Mouse (Mus musculus) lung, adult 2 months (tissue): ENCODE results near the gene Sh3d21.

Experiments used
- CTCF ChIP-seq: fragments of 200-500 bp; IDR thresholded peaks from 2 replicates; pipeline ENCODE4 v1.5.1; 2011; ENCODE audit warnings: mild to moderate bottlenecking, low read length, control low read depth; ENCODE audit not compliant: insufficient read depth
- POLR2A ChIP-seq: fragments of 200-500 bp; IDR thresholded peaks from 2 replicates; pipeline ENCODE4 v1.6.1; 2011; ENCODE audit warnings: low read depth, mild to moderate bottlenecking, control low read depth, low read length, borderline replicate concordance; ENCODE audit errors: extremely low read depth

DNA sequence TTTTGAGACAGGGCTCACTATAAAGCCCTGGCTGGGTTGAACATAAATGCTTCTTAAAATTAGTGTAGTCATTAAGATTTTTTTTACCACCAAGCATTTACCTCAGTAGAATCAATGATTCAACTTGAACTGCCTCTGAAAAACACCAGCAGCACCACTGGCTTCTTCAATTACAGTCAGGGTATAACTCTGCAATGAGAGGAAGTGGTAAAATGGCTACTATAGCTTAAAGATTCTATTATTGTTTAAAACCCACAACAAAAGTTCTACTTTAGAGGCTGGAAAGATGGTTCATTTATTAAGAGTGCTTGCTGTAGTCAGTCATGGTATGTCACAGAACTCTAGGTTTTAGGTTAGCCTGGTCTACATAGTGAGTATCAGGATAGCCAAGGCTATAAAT lies 30.9 kb upstream of the Sh3d21 start:
- TF ChIP-seq CTCF, result no peak
- no peak for TF ChIP-seq POLR2A
